Mouse (Mus musculus) mesoderm, embryonic 11.5 days (tissue): ENCODE results near the gene Krtap29-1.

Experiments used
- DNase-seq: peaks from one replicate; pipeline ENCODE4 v3.0.0-alpha.2; 2012; ENCODE audit warnings: low read depth, low spot score

Gene Krtap29-1

DNA sequence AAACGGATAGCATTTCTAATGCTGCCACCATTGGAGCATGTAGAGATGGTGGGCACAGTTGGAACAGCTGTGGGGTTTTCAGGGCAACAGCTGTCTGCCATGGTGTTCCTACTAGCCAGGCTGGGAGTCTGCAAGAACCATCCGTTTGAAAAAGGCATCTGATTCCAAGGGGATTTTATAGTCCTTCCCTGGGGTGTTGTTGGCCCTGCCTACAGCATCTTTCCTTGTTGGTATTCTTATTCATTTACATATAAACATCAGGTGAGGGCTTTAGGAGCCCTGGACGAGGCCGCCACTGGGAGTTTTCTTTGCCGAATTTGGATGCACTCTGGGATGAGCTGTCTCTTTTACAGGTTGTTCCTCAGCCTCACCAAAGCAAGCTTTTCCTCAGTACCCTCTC is at the start of gene Krtap29-1:
Gene Krtap29-1 (minus strand): TSS at position 101 of the 400 bp plus-strand sequence.
- DNase-seq = no peak

DNA sequence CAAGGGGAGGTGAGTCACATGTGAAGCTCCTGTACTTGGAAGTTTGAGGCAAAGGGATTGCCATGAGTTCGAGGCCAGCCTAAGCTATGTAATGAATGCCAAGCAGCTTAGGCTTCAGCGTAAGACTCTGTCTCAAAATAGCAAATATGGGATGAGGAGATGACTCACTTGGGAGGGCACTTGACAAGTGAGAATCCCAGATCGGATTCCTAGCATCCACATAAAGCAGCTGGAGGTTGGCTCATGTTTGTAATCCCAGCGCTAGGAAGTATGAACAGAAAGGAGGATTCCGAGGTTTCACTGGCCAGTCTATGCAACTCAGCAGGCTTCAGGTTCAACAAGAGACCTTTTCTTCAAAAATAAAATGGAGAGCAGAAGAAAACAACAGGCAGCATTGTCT is 42.6 kb upstream of the Krtap29-1 start:
- no peak for DNase-seq

DNA sequence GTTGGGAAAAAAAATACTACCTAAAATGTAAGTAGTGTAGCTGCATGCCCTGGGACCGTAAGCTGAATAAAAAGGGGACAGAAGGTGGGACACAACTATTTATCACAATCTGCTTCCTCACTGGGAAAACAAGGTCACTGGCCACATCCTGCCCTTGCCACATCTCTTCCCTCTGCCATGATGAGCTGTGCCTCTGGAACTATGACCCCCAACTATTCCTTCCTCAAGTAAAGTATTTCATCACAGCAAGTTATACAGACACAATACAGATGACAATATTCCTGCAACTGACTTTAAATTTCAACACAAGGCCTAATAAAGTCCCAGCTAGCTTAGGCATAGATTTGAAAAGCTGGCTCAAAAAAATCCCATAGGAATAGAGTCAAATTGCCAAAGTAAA is 40.6 kb upstream of the Krtap29-1 start:
- DNase-seq = no peak

DNA sequence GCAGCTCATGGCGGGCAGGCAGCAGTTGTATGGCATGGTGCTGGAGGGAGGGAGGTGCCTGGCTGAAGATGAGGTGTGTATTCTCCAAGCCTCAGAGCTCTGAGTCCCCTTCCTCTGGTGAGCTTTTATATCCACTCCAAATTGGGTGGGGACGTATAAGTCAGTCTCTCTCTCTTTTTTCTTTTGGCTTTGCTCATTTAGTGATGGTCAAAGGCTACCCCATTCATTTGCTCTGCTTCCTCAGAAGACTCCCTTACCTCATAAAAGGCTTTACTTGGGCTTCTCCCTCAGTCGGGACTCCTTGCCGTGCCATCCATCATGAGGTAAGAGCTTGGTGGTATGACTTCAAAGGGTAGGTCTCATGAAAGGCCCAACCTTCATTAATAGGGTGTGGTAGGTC is 37.3 kb upstream of the Krtap29-1 start, which contains the start of gene Krt33a:
Gene Krt33a (minus strand): TSS at position 101 of the 400 bp plus-strand sequence.
- no peak for DNase-seq

DNA sequence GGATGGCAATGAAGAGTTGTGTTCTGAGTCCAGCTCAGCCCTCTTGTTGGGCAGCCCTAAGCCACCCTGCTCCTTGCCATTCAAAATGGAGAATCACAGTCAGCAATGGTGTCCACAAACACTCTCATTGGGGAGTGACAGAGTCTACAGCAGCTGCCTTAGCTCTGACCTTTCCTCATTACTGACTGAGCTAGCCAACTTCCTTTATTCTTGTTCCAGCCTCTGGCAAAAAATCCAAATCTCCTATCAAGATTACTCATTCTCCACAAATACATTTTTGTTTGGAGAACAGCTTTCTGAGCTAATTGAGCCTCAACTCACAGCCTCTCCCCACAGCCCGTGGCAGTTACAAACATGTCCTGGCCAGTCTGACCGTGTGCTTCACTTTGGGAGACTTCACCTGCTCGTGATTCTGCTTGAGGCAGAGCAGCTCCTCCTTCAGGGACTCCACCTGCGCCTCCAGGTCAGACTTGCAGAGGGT is 34.9 kb upstream of the Krtap29-1 start:
- DNase-seq = no peak

DNA sequence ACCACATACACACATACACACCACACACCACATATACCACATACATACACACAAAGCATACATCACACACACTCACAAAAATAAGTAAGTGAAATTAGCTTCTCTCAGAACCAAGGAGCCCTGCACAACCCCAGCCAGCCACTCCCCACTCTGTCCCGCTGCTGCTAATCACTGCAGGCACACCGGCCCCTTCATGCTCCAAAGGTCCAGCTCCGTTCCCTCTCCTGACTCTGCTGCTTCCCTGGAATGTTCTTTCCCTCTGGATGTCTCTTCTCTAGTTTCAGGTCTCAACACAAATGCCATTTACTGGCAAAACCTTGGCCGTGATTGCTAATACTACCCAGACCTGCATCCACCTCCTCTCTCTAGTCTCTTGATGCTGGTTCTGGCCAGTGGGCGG is 31.8 kb upstream of the Krtap29-1 start:
- DNase-seq = no peak

DNA sequence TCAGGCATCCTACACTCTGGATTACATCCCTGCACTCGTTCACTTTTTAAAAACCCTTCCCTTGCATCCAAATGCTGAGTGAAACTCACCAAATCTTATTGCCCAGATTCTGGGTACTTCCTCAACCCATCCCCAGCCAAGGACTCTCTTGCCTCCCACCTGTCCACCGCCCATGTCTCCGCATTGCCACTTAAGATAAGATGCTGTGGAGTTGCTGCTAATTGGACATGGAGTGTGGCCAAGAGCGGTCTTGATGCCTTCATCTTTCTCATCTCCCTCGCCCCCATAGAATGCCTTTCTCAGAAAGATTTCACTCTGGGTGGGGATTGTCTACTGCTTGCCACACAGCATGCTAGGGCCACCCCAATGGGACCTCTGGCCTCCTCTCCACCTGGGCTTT is 29.5 kb upstream of the Krtap29-1 start:
- no peak for DNase-seq

DNA sequence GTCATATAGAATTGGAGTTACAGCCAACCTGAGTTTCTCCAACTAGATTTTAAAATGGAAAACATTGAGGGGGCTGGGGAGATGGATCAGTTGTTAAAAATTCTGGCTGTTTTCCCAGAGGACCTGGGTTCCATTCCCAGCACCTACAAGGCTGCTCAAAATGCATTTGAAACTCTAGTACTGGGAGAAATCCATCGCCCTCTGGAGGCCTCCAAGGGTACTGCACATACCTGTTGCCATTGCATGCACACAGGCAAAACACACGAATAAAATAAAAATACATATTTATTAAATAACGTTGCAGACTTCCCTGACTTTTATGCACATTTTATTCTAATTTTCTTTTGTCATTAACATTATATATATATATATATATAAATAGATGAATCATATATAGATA is 27.8 kb upstream of the Krtap29-1 start:
- DNase-seq = no peak

DNA sequence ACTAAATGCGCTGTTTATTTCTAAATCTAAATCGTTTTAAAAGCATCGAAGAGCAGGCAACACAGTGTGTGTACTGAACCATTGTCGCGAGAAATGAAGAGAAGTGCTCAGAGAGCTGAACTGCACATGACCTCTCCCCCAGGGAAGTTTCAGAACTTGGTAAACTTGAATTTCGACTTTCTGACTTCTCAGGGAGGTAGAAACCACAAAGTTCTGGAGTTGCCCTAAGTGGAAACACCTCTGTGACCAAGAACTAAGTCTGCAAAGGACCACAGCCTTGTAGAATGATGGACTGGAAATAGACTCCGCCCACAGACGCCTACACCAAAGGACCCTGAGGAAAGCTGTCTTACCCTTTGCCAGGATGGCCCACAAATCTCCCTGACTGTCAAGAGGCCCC is 27.1 kb upstream of the Krtap29-1 start:
- DNase-seq = no peak

DNA sequence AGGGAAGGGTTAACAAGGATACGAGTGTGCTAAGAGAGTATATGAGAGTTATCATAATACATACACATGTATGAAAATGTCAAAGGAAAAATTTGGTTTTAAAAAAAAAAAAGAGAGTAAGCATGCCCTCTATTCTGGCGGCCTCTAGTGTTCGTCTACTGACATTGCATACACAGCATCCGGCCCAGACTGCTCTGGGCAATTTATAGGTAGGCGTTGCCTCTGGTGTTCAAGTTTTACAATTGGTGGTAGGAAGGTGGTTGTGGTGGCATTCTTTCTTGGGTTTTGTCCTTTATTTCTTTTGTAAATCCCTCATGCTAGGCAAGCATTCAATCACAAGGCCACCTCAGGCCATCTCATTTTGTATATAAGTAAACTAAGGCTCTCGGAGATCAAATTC is 26.0 kb upstream of the Krtap29-1 start:
- DNase-seq = peak; percentile 53

DNA sequence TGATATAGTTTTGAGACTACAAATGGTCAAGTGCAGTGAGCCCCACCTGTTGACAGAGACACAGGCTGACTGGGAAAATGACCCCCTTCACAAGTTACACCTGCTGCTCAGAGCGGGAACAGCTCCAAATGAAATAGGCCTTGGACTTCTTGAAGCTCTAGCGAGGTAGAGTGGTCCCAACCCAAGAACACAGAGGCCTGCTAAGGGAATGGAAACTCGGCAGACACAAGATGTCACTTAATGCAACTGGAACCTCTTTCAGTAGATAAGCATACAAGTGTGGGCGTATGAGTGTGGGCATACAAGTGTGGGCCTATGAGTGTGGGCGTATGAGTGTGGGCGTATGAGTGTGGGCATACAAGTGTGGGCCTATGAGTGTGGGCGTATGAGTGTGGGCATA is 20.2 kb upstream of the Krtap29-1 start:
- DNase-seq = no peak

DNA sequence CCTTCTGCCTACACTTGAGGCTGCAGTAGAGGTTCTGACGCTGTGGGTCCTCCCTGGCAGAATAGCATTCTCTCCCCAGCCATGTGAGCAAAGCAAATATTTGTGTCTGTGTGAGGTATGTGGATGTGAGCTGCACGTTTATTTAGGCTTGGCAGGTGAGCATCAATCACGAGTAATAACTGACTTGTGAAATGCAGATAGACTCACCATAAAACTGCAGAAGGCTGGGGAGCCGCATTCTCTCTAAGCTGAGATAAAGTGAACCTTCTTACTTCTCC is 15.5 kb upstream of the Krtap29-1 start:
- no peak for DNase-seq

DNA sequence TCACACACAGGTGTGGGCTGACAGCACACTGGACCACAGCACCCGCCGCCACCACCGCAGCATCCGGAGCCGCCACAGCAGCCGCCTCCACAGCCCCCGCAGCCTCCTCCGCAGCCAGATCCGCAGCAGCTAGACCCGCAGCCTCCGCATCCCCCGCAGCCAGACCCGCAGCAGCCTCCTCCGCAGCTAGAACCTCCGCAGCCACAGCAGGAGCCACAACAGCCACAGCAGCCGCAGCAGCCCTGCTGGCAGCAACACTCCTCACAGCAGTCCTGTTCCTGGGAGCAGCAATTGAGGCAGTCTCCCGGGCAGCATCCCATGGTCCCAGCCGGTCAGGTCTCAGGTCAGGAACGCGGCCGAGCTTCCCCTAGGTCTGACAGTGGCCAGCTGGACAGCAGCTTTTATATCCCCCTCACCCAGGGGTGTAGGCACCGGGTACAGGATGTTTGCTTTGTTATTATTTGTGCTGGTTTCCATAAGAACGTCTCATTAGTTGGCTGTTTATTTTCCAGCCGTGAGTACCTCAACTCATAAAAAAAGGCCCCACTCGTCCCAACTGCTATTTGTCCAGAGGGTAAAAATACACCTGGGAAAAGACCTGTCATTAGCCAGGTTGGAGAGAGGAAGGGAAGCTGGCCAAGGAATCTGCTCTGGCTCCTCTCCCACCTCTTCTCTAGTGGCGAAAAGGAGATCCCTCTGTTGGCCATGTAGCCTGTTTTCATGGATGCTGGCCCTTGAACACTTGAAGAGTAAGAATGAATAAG is 14.9 kb upstream of the Krtap29-1 start, which contains the start of gene Krtap17-1:
Gene Krtap17-1 (minus strand): TSS at position 375 of the 764 bp plus-strand sequence.
- no peak for DNase-seq

DNA sequence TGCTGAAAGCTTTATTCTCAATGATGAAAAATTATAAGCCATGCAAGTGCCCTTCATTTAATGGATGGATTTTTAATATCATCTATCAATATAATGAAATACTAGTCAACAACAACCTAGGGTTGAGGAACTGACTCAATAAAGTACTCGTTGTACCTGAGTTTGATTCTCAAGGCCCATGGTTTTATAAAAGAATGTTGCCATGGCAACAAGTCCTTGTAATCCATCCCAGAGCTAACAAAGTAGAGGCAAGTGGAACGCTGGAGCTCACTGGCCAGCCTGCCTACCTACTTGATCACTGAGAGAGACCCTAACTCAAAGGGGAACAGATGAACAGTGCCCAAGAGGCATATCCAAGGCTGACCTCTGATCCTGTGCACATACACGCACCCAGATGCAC is 11.7 kb upstream of the Krtap29-1 start:
- DNase-seq = no peak

DNA sequence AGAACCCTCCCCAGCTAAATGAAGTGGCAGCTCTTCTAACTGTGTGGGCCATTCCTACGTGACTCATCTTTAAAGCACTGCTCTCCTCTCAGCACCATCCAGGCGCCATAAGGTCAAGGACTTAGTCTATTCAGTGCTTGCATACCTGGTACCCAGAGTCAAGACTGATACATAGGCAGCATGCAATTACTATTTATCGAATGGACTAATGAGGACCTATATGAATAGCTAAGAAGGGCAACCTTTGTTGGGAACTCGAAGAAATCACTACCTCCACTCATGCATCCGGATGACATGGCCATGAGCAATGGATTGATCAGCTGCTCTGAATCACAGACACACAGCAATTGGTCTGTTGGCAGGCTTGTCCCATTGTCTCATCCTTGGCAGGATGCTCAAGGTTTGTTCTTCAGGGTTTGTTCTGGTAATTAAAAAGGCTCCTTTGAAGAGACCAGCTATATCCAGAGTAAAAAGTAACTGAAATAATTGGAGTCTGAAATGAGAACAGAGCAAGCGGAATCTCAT is 11.1 kb upstream of the Krtap29-1 start:
- DNase-seq = no peak

DNA sequence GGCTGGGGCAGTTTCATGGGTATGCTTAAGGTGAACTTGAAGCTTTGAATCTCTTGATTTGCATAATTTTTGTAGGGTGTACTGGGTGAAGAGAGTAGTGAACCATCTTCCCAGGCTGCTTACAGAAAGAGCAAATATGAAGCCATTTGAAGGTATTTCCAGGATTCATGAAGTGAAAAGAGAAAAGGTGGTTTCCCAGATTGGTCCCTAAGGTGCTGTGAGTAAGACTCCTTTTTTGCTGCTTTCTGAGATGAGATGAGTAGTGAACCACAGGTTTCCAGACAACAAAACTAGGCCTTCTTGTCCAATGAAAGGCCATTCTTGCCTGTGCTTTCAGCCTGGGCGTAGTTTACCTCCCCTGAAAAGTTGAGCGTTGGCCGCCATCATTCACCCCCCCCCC is 9.7 kb upstream of the Krtap29-1 start:
- no peak for DNase-seq

DNA sequence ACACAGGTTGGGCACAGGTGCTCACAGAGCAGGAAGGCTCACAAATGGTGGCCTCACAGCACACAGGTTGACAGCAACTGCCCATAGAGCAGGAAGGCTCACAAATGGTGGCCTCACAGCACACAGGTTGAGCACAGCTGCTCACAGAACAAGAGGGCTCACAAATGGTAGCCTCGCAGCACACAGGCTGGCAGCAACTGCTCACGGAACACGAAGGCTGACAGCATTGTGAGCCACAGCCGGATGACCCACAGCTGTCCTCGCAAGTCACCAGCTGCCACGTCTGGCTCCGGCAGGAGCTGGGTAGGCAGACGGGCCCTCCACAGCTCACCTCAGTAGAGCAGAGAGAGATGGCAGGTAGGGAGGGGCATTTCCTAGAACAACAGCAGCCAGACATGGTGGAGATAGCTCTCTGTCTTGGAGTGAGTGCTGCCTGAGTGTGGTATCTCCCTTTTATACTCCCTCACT is 7.4 kb upstream of the Krtap29-1 start, which contains the start of gene Krtap16-1:
Gene Krtap16-1 (minus strand): TSS at position 418 of the 468 bp plus-strand sequence.
- no peak for DNase-seq

DNA sequence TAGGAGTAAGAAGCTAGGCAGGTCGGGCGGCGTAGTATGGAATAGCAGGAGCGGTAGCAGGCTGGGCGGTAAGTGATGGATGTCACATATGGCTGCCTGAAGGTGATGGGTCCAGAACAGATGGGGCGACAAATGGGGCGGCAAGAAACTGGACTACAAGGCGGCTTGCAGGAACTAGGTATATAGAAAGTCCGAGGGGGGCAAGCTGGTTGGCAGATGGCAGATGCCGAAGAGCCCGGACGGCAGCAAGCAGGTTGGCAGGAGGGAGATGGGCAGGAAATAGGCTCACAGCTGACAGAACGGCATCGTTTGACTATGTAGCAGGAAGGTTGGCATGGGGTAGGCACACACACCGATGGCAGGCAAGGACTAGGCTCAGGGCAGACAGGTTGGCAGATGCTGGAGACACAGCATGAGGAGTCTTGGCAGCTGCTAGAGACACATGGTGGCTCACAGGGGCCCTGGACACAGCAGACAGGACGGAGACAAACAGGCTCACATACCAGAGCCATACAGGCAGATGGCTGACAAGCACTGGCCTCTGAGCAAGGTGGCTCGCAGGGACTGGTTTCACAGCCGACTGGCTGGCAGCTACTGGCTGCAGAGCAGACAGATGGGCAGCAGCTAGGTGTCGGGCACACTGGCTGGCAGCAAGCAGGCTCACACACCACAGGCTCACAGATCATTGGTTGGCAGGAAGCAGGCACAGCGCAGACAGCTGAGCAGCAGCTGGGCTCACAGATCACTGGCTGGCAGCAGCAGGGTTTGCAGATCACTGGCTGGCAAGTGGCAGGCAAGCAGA is 6.6 kb upstream of the Krtap29-1 start:
- DNase-seq = no peak

DNA sequence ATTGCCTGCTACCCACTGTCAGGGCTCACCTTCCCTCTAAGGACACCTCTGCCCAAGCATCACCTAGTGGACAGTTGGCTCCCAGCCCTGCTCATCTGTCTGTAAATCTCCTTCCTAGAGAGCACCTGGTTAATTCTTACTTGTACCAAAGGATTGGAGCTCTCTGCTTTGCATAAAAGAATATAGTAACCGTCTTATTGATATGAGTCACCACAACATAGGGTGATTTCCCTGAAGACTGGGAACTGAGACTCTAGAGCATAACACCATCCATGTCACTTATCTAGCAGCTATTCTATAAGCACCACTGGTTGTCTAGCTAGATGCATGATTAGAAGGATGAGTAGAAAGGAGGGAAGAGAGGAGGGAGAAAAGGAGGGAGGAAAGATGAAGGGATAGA is 4.6 kb upstream of the Krtap29-1 start:
- DNase-seq = no peak

DNA sequence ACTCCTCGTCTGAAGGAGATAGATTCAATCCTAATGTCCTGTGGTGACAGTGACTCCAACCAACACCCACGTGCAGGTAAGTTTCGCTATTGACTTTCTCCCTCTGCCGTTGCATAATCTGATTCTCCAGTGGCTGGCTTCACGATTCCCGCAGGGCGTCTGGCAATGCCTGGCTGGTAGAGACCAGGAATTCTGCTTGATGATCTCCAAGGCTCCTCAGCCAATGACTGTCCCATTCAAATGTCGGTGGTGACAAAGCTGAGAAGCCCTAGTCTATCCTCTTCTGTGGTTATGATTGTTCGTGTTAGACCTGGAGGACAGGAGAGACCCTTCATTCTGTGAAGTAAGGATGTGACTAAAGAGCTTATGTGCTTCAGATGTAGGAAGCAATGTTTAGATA is 3.9 kb upstream of the Krtap29-1 start:
- no peak for DNase-seq

DNA sequence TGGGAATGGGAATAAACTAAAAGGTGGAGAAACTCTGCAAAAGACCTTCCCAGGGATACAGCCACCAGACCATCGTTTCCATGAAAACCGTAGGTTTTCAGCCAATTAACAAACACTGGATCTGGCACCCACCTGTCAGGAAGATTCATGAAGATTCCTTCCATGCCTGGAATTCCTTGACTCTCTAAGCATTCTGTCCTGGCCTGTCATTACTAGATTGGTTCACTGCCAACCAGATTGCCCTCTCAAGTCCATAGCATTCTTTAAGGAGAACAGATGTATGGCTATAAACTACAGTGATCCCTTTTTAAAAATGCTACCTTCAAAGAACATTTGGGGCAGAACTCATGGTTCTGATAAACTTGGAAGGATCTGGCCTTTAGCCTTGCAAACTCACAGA is 12.9 kb downstream of the Krtap29-1 start:
- DNase-seq = peak; percentile 53

DNA sequence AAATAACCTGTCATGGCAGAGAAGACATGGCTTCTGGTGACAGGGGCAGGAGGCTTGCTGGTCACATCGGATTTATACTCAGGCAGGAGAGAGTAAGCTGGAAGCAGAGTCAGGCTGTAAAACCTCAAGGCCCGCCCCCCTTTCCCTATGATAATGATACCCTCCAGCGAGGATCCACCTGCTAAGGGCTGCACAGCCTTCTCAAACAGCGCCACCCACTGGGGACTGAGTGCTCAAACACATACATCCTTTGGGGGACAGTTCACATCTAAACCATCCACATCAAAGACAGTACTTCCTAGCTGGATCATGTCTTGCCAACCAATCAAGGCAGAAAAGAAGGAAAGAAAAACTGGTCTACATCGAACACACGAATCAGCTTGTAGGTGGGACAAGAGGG is 14.6 kb downstream of the Krtap29-1 start:
- no peak for DNase-seq

DNA sequence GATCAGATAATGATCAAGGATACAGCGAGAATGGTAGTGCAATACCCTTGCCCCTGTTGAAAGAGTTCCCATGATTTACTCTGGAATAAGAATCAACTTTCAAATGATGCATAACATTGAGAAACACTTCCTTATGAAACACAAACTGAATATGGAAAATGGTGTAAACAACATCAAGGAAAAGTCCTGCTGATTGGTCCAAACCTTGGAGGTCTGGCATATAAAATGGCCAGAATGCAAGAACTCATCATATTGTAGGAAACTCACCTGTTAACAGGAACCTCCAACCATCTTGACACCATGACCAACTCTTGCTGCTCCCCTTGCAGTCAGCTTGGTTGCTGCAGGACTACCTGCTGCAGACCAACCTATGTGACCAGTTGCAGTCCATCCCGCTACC is 30.7 kb downstream of the Krtap29-1 start, which contains the start of gene Krtap9-5:
Gene Krtap9-5 (plus strand): TSS at position 301 of the 400 bp plus-strand sequence.
- no peak for DNase-seq
